Mouse (Mus musculus) erythroblast, adult 5-6 weeks (primary cell): Measurements from ENCODE around the gene Clta. TPM values are rescaled to one million over a fixed set of nuclear protein-coding genes. Genes with fewer than 3 reads are reported as not detected.
A peak's percentile ranks its signal among the peaks of the same experiment; 100 is the strongest.

ENCODE experiments used
- ATAC-seq: replicated peaks from 2 replicates; pipeline ENCODE4 v1.8.0; 2016; ENCODE audit warnings: moderate number of reproducible peaks, mild to moderate bottlenecking, moderate TSS enrichment, inconsistent platforms; ENCODE audit not compliant: poor library complexity, low FRiP score, severe bottlenecking
- total RNA-seq, 2 experiments: library from RNA; stranded (forward) in 1 of 2; stranded (reverse) in 1 of 2; fragments of 150-400 nt in 1 of 2; fragments of 200-764, 138-1000 nt in 1 of 2; gene quantifications; 2 replicates each; pipeline versions ENCODE4 v1.2.3 to v1.2.4; 2015 to 2017; ENCODE audit warnings: low replicate concordance in 2 of 2

Gene Clta
- total RNA-seq, 2 experiments from 2014 or later = 85.4 to 87.6 TPM

DNA sequence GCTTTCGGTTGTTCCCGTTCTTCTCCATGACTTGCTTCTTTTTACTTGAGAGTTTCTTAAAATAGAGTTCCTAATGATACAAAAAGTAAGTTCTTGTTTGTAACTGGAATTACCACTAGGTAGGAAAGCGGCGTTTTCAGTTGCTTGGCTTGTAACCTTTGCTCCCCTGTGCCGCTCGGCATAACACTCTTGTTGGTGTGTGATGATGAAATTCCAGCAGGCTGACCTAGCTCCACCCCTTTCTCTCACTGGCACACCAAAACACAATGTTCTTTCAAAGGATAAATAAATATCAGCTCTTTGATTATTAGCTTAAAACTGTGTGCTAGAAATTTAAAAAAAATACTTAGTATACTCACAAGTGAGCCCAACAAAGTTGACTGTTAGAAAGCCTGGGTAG lies 62.6 kb downstream of the Clta start:
- no peak for ATAC-seq

DNA sequence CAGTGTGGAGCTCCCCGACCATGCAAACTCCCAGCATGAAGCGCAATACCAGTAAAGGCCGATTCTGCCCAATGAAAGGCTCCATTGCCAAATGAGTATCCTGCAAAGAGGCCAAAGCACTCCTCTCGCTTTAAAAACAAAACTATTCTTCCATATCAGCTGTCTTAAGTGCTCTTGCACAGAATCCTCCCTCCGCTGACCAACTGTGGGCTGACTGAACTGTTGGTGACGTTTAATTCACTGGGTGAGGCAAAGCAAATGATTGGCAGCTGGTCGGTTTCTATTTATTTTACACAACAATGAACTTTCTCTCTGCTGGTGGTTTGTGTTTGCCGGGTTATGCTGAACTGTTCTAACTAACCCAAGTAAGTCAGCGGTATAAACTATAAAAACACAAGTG lies 64.5 kb downstream of the Clta start:
- ATAC-seq = no peak

DNA sequence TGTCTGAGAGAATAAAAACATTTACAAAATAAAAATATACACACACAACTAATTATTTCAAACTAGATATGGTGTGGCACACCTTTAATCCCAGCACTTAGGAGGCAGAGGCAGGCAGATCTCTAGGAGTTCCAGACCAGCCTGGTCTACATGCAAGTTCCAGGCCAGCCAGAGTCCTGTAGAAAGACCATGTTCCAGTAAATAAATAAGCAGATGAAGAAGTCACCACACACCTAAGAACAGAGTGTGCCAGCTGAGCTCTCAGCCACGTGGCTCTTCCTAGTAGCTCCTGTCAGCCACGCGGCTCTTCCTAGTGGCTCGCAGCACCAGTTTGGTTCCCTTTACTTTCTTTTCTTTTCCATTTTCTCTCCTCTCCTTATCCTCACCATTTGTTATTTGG lies 65.2 kb downstream of the Clta start:
- ATAC-seq = no peak

DNA sequence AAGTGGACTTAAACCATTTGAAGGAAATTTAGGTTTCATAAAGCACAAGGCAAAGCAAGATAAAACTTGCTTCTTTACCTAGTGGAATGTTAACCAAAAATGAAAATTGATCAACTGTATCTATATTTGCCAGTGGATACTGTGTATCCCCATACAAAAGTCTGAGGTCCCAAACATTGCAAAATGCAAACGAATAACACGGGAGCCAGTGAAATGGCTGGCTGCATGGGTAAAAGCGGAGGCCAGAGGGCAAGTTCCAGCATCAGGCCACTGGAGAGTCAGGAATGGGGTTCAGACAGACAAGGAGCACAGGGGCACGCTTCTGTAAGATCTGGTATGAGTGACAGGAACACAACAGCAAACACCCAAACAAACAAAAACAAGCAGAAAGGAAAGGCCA lies 66.4 kb downstream of the Clta start:
- ATAC-seq = no peak

DNA sequence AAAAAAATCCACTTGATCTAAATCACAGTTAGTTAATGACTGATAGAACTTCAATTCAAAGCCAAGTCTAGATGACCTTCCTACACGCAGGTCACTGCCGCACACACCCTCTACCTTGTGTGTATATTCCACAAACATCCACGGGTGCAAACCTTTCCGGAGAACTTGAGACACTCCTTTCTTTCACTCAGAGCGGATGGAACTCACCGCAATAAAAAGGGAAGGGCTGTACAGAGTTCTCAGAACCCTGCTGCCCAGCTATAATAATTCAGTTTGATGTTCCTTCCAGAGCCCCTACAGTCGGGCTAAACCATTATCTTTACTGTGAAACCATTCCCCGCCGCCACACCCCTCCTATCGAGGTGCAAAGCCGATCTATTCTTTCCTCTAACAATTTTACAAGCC lies 67.5 kb downstream of the Clta start:
- peak; percentile 42 for ATAC-seq

DNA sequence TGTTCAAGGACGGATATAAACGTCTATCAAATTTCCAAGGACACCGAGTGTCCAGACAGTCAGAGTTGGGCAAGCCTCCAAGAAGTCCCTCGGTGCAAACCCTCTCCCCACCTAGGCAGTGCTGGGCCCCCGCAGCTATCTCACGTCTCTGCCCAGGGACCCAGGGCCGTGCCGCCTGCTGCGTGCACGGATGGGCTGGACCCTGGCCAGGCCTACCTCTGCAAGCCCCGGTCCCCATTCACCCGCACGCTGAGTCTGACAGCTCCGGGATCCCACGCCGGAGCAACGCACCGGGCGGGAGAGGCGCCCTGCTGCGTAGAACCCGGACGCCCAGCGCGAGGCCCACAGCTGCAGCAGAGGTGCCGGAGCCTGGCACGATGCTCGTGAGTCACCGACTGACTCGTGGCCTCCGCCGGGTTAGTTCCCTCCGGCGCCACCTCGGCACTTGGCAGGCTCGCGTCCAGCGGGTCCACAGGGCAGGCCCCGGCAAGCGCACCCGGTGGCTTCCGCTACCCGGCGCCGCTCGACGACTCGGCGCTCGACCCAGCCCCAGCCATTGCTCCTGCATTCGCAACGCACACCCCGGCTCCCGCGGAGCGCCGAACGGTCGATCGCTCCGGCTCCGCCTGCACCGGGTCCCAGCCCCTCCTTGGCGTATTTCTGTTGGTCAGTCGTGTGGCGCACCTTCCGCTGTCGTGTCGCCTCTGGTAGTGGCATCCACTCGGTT lies 68.1 kb downstream of the Clta start:
- peak; percentile 92 for ATAC-seq

DNA sequence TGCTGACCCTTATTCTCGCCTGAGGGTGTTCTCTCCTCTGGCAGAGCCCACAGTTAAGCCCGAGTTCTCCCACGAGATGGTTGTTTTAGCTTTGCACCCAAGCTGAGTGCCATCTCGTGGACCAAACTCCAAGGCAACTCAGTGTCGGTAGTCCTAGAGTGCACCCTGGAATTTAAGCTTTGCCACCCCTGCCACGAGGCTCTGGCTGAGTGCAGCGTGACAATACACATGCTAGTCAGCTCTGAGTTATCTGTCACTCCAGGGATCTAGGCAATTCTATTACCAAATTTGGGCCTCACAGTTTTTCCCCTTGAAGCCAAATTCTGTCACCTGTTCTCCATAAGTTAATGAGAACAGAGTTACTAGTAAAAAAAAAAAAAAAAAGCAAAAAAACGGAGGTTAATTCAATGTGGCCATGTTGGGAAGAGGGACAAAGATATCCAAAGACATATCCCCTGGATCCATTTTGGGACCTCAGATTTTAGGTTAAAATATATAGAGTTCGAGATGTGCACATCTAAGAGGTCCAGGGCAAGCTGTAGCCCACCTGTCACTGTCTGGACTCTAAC lies 68.7 kb downstream of the Clta start:
- peak; percentile 59 for ATAC-seq

DNA sequence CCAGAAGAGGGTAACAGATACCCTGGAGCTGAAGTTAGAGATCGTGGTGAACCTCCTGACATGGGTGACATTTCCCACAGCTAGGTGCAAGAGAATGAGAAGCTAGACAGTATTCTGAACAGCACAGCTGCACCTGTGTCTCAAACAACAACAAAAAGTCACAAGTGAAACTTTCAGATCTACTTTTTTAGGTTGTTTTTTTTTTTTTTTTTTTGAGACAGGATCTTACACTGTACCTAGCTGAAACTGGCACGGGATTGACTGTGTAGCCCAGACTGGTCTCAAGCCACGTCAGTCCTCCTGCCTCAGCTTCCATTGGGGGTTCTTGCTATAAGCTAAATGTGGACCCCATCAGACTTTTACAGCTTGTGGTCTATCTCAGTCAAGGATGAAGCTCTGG lies 69.5 kb downstream of the Clta start:
- no peak for ATAC-seq

DNA sequence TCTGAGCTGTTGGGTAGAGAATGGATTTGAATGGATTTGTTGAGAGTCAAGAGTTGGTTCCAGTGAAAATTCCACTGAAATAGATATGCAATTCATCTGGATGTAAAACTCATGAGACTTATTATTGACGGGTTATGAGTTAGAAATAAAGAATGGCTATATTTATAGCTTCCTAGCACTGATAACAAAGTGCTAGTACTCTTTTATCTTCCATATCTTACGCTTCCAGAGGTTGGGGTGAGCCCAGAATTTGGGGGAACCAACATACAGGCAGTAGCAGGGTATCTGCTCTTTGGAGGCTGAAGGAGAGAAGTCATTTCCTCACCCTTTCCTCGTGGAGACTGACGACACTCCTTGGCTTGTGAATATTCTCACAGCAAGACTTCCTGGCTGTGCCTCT lies 70.2 kb downstream of the Clta start:
- no peak for ATAC-seq

DNA sequence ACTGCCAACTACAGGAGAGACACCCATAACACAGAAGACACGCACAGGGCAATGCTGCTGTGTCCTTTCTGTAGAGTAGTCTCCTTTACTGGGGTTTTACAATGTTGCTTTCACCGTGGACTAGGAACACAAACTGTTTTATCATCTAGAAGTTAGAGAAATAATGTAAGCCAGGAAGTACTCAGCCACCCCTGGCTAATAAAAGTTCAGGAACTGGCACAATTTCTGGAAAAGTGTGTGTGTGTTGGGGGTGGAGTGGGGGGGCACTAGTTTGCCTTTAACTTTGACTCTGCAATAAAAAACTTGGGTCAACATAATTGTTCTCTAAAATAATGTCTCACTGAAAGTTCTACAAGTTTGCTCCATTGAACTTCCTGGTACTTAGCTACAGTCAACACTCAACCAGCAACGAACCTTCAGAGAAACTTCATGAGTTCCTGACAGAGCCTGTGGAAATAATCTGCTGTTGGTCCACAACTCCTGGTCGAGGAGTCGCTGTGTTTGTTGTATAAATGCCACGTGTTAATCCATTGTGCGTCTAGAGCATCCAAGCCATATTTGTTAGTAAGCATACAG lies 74.2 kb downstream of the Clta start:
- ATAC-seq = no peak

Other genes starting within 250 kb of the Clta start
- not detected in 2 replicates for gene Olfr159, start 233.4 kb upstream of the Clta start, total RNA-seq (2015; ENCODE audit: low replicate concordance)
- gene Olfr159, start 233.4 kb upstream of the Clta start, total RNA-seq (2017; ENCODE audit: low replicate concordance) = not detected in 2 replicates
- gene Olfr156, start 180.6 kb upstream of the Clta start, total RNA-seq (2015; ENCODE audit: low replicate concordance) = not detected in 2 replicates
- gene Olfr156, start 180.6 kb upstream of the Clta start, total RNA-seq (2017; ENCODE audit: low replicate concordance) = not detected in 2 replicates
- gene Olfr157, start 164.3 kb upstream of the Clta start, total RNA-seq (2015; ENCODE audit: low replicate concordance) = not detected in 2 replicates
- gene Olfr157, start 164.3 kb upstream of the Clta start, total RNA-seq (2017; ENCODE audit: low replicate concordance) = not detected in 2 replicates
- gene Olfr155, start 152.9 kb upstream of the Clta start, total RNA-seq (2015; ENCODE audit: low replicate concordance) = not detected in 2 replicates
- not detected in 2 replicates for gene Olfr155, start 152.9 kb upstream of the Clta start, total RNA-seq (2017; ENCODE audit: low replicate concordance)
- 1.2 and 5.4 TPM in 2 replicates for gene Reck, start 128.9 kb upstream of the Clta start, total RNA-seq (2015; ENCODE audit: low replicate concordance)
- 0.77 and 6.4 TPM in 2 replicates for gene Reck, start 128.9 kb upstream of the Clta start, total RNA-seq (2017; ENCODE audit: low replicate concordance)
- gene Glipr2, start 47.1 kb upstream of the Clta start, total RNA-seq (2015; ENCODE audit: low replicate concordance) = 10.8 and 19.2 TPM in 2 replicates
- gene Glipr2, start 47.1 kb upstream of the Clta start, total RNA-seq (2017; ENCODE audit: low replicate concordance) = 26.5 and 30.4 TPM in 2 replicates
- not detected in 2 replicates for gene Ccin, start 21.0 kb upstream of the Clta start, total RNA-seq (2015; ENCODE audit: low replicate concordance)
- not detected in 2 replicates for gene Ccin, start 21.0 kb upstream of the Clta start, total RNA-seq (2017; ENCODE audit: low replicate concordance)
- gene Gne, start 79.7 kb downstream of the Clta start, total RNA-seq (2015; ENCODE audit: low replicate concordance) = 0.77 and 9.4 TPM in 2 replicates
- gene Gne, start 79.7 kb downstream of the Clta start, total RNA-seq (2017; ENCODE audit: low replicate concordance) = 6.6 and 8.6 TPM in 2 replicates
- gene Rnf38, start 229.3 kb downstream of the Clta start, total RNA-seq (2015; ENCODE audit: low replicate concordance) = 46.9 and 57.5 TPM in 2 replicates
- 26.5 and 39.2 TPM in 2 replicates for gene Rnf38, start 229.3 kb downstream of the Clta start, total RNA-seq (2017; ENCODE audit: low replicate concordance)